Mouse (Mus musculus) neural tube, embryonic 15.5 days (tissue): ENCODE measurements at regions not wholly inside any gene's neighbourhood (a gene's known extent, or its start where the extent isn't known, plus 50 kb on each side); places are given as distances from the start of the nearest gene placed in this dataset.
A peak's percentile ranks its signal among the peaks of the same experiment; 100 is the strongest.

Experiments used
- ATAC-seq: fragments of 200-750 bp; cut with Nextera tagmentation; 2 replicates; pipeline ENCODE4 v1.8.0; 2017; ENCODE audit warnings: mild to moderate bottlenecking, moderate TSS enrichment, moderate library complexity; ENCODE audit not compliant: low FRiP score
- H3K27ac ChIP-seq: fragments of 300-500 bp; sonication (generic); replicated peaks from 2 replicates; pipeline ENCODE4 v1.5.1; 2015; ENCODE audit warnings: mild to moderate bottlenecking, inconsistent platforms
- H3K27me3 ChIP-seq: fragments of 300-500 bp; sonication (generic); replicated peaks from 2 replicates; pipeline ENCODE4 v1.6.1; 2015; ENCODE audit warnings: inconsistent platforms
- H3K36me3 ChIP-seq: fragments of 300-500 bp; sonication (generic); 2 replicates; pipeline ENCODE4 v1.6.1; 2015; ENCODE audit warnings: inconsistent platforms
- H3K4me1 ChIP-seq: fragments of 300-500 bp; sonication (generic); 2 replicates; pipeline ENCODE4 v1.6.1; 2015; ENCODE audit warnings: inconsistent platforms
- H3K4me2 ChIP-seq: fragments of 300-500 bp; sonication (generic); 2 replicates; pipeline ENCODE4 v1.6.1; 2015; ENCODE audit warnings: inconsistent platforms, mild to moderate bottlenecking, moderate library complexity
- H3K4me3 ChIP-seq: fragments of 300-500 bp; sonication (generic); replicated peaks from 2 replicates; pipeline ENCODE4 v1.5.1; 2015; ENCODE audit warnings: mild to moderate bottlenecking, inconsistent platforms
- H3K9ac ChIP-seq: fragments of 300-500 bp; sonication (generic); replicated peaks from 2 replicates; pipeline ENCODE4 v1.6.1; 2015; ENCODE audit warnings: mild to moderate bottlenecking, inconsistent platforms
- H3K9me3 ChIP-seq: fragments of 300-500 bp; sonication (generic); replicated peaks from 2 replicates; pipeline ENCODE4 v1.6.1; 2016; ENCODE audit warnings: inconsistent platforms
- whole genome bisulfite sequencing: fragments of 180-500 bp; shearing (Covaris S2); methylation state at CpG from one replicate; pipeline ENCODE4 v1.1.7; 2015; ENCODE audit warnings: mixed read lengths; 5-methylcytosine and 5-hydroxymethylcytosine counted together

- H3K4me1 ChIP-seq, result 0 out of 2 replicates have a peak, but pooled peaks cover 5% of the 10 kb centered on the region
- no peaks in the 10 kb centered on the region for H3K36me3 ChIP-seq
- H3K4me3 ChIP-seq, result no peak overlapping the region
- H3K9ac ChIP-seq, result no peak overlapping the region
- no peak for ATAC-seq
- WGBS, result 54% methylated on average over 3 of the region's 3 CpGs
- H3K27ac ChIP-seq, result no peak overlapping the region
- H3K4me2 ChIP-seq, result no peak overlapping the region
- no peaks in the 10 kb centered on the region for H3K9me3 ChIP-seq
- H3K27me3 ChIP-seq, result no peaks in the 10 kb centered on the region
Measured at GRCm38 (mm10) chr14:72200307-72200706, 291.3 kb downstream of the Gm9195 start.

- Histone ChIP-seq H3K36me3 (no peaks in the 10 kb centered on the region), H3K4me3 (no peak overlapping the region), H3K4me2 (no peak overlapping the region), H3K9me3 (no peaks in the 10 kb centered on the region), H3K27me3 (no peaks in the 10 kb centered on the region), H3K27ac (no peak overlapping the region), H3K9ac (no peak overlapping the region), H3K4me1 (0 out of 2 replicates have a peak, but pooled peaks cover 5% of the 10 kb centered on the region)
- no peak for ATAC-seq
Measured at GRCm38 (mm10) chr14:72199900-72200299, 291.7 kb downstream of the Gm9195 start.

- Histone ChIP-seq H3K27ac (no peak overlapping the region; the same call in 1 of the 2 replicates), H3K4me3 (no peak overlapping the region), H3K9me3 (no peaks in the 10 kb centered on the region), H3K36me3 (no peaks in the 10 kb centered on the region), H3K4me1 (0 out of 2 replicates have a peak, but pooled peaks cover 5% of the 10 kb centered on the region), H3K4me2 (no peak overlapping the region), H3K9ac (no peak overlapping the region), H3K27me3 (no peaks in the 10 kb centered on the region)
- 47% methylated on average over 7 of the region's 7 CpGs for WGBS
- ATAC-seq, result no peak
Measured at GRCm38 (mm10) chr14:72197972-72198371, 293.7 kb downstream of the Gm9195 start.

GRCm38 (mm10) chr14:72187329-72187984 lies 304.2 kb downstream of the Gm9195 start:
- Histone ChIP-seq H3K27me3 (no peaks in the 10 kb centered on the region), H3K36me3 (no peaks in the 10 kb centered on the region), H3K27ac (peak overlapping the region; percentile 28; the same call in 1 of the 2 replicates), H3K4me3 (no peak overlapping the region), H3K4me2 (no peak overlapping the region), H3K4me1 (peaks cover 5% of the 10 kb centered on the region), H3K9ac (no peak overlapping the region), H3K9me3 (no peaks in the 10 kb centered on the region)
- 16% methylated on average over 5 of the region's 5 CpGs for WGBS
- ATAC-seq, result peak; percentile 82

GRCm38 (mm10) chr14:72175751-72176150 lies 315.9 kb downstream of the Gm9195 start:
- Histone ChIP-seq H3K27me3 (no peaks in the 10 kb centered on the region), H3K4me3 (no peak overlapping the region), H3K9me3 (no peaks in the 10 kb centered on the region), H3K27ac (no peak overlapping the region), H3K4me2 (no peak overlapping the region), H3K9ac (no peak overlapping the region), H3K36me3 (no peaks in the 10 kb centered on the region), H3K4me1 (no peaks in the 10 kb centered on the region)
- WGBS, result 85% methylated on average over 1 of the region's 1 CpGs
- ATAC-seq, result no peak

- no peaks in the 10 kb centered on the region for H3K27me3 ChIP-seq
- no peak overlapping the region for H3K4me2 ChIP-seq
- 65% methylated on average over 20 of the region's 20 CpGs for WGBS
- H3K9ac ChIP-seq, result no peak overlapping the region
- peaks cover 3% of the 10 kb centered on the region; the same call in 1 of the 2 replicates for H3K4me1 ChIP-seq
- no peak for ATAC-seq
- H3K9me3 ChIP-seq, result no peaks in the 10 kb centered on the region
- no peaks in the 10 kb centered on the region for H3K36me3 ChIP-seq
- no peak overlapping the region for H3K27ac ChIP-seq
- H3K4me3 ChIP-seq, result no peak overlapping the region
Measured at GRCm38 (mm10) chr14:72172549-72173405, 318.9 kb downstream of the Gm9195 start.

- Histone ChIP-seq H3K4me3 (no peak overlapping the region), H3K4me2 (no peak overlapping the region), H3K4me1 (peaks cover 3% of the 10 kb centered on the region; the same call in 1 of the 2 replicates), H3K36me3 (no peaks in the 10 kb centered on the region), H3K9ac (no peak overlapping the region), H3K27me3 (no peaks in the 10 kb centered on the region), H3K27ac (no peak overlapping the region), H3K9me3 (no peaks in the 10 kb centered on the region)
- WGBS, result 54% methylated on average over 3 of the region's 3 CpGs
- no peak for ATAC-seq
Measured at GRCm38 (mm10) chr14:72171777-72172176, 319.9 kb downstream of the Gm9195 start.

- H3K27me3 ChIP-seq, result no peaks in the 10 kb centered on the region
- no peaks in the 10 kb centered on the region for H3K36me3 ChIP-seq
- no peaks in the 10 kb centered on the region for H3K9me3 ChIP-seq
- H3K9ac ChIP-seq, result no peak overlapping the region
- peak overlapping the region; percentile 19; the same call in 1 of the 2 replicates for H3K4me3 ChIP-seq
- H3K27ac ChIP-seq, result peak overlapping the region; percentile 63; the same call in 1 of the 2 replicates
- 3% methylated on average over 13 of the region's 13 CpGs for WGBS
- H3K4me2 ChIP-seq, result peak overlapping the region; percentile 50
- peaks cover 27% of the 10 kb centered on the region for H3K4me1 ChIP-seq
- ATAC-seq, result peak; percentile 76
Measured at GRCm38 (mm10) chr14:72158537-72159323, 332.9 kb downstream of the Gm9195 start.

GRCm38 (mm10) chr14:72155197-72155907 lies 336.3 kb downstream of the Gm9195 start:
- no peak for ATAC-seq
- no peak overlapping the region; the same call in 1 of the 2 replicates for H3K27ac ChIP-seq
- H3K4me3 ChIP-seq, result no peak overlapping the region
- no peak overlapping the region for H3K9ac ChIP-seq
- WGBS, result 31% methylated on average over 11 of the region's 11 CpGs
- H3K4me1 ChIP-seq, result peaks cover 29% of the 10 kb centered on the region
- no peaks in the 10 kb centered on the region for H3K9me3 ChIP-seq
- no peaks in the 10 kb centered on the region for H3K36me3 ChIP-seq
- H3K27me3 ChIP-seq, result no peaks in the 10 kb centered on the region
- H3K4me2 ChIP-seq, result peak overlapping the region; percentile 35

GRCm38 (mm10) chr14:72151676-72152075 lies 340.0 kb downstream of the Gm9195 start:
- ATAC-seq, result no peak
- no peak overlapping the region for H3K4me3 ChIP-seq
- no peaks in the 10 kb centered on the region for H3K36me3 ChIP-seq
- no peak overlapping the region for H3K9ac ChIP-seq
- no peak overlapping the region for H3K27ac ChIP-seq
- H3K9me3 ChIP-seq, result no peaks in the 10 kb centered on the region
- 80% methylated on average over 4 of the region's 4 CpGs for WGBS
- H3K4me2 ChIP-seq, result no peak overlapping the region
- H3K27me3 ChIP-seq, result no peaks in the 10 kb centered on the region
- H3K4me1 ChIP-seq, result peaks cover 30% of the 10 kb centered on the region; the same call in 1 of the 2 replicates

GRCm38 (mm10) chr14:72149463-72149862 lies 342.2 kb downstream of the Gm9195 start:
- Histone ChIP-seq H3K4me3 (no peak overlapping the region), H3K9me3 (no peaks in the 10 kb centered on the region), H3K36me3 (no peaks in the 10 kb centered on the region), H3K27me3 (no peaks in the 10 kb centered on the region), H3K4me1 (0 out of 2 replicates have a peak, but pooled peaks cover 19% of the 10 kb centered on the region), H3K4me2 (no peak overlapping the region), H3K9ac (no peak overlapping the region), H3K27ac (no peak overlapping the region)
- 29% methylated on average over 4 of the region's 4 CpGs for WGBS
- no peak for ATAC-seq
